Mouse (Mus musculus): Measurements from ENCODE around the gene Vmn1r228. TPM values are rescaled to one million over a fixed set of nuclear protein-coding genes. Genes with fewer than 3 reads are reported as not detected.

Gene Vmn1r228
- not detected in 2 replicates for polyA plus RNA-seq (2012; rRNA removed)

GRCm38 (mm10) chr17:20786057-20786456, at the start of gene Vmn1r228:
TSS of gene Vmn1r228 (minus strand) at chr17:20786157.

DNA sequence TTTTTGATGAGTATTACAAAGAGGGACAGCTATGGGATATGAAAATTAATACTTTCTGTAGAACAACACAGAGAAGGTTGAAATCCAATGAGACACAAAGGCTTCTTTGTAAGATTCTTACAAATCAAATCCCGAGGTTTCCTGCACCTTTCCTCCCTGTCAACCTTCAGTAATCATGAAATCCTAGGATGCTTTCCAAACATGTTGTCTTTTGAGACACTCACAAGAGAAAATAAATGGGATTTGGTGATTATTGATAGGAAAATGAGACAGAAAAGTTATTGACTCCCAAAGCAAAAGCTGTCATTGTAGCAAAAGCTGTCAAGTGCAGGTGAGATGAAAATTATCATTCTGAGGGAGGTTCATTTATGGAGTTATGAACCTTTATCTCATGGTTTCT, 25.3 kb upstream of the Vmn1r228 start, which contains the start of gene Vmn1r229:
Gene Vmn1r229 (plus strand): TSS at position 301 of the 400 bp plus-strand sequence.

GRCm38 (mm10) chr17:20729543-20729942, 56.4 kb downstream of the Vmn1r228 start, which contains the start of gene Vmn1r227:
TSS of gene Vmn1r227 (plus strand) at chr17:20729843.

Other genes with a start within 250 kb of the Vmn1r228 start
- gene Vmn2r109, start 221.4 kb downstream of the Vmn1r228 start, polyA plus RNA-seq (2012; rRNA removed), result not detected in 2 replicates
- gene Vmn2r110, start 189.7 kb downstream of the Vmn1r228 start, polyA plus RNA-seq (2012; rRNA removed), result not detected in 2 replicates
- not detected in 2 replicates for gene Fpr-rs3, start 161.3 kb downstream of the Vmn1r228 start, polyA plus RNA-seq (2012; rRNA removed)
- gene Vmn1r226, start 103.3 kb downstream of the Vmn1r228 start, polyA plus RNA-seq (2012; rRNA removed), result not detected in 2 replicates
- gene Vmn1r227, start 56.3 kb downstream of the Vmn1r228 start, polyA plus RNA-seq (2012; rRNA removed), result not detected in 2 replicates
- gene Vmn1r229, start 25.4 kb upstream of the Vmn1r228 start, polyA plus RNA-seq (2012; rRNA removed), result not detected in 2 replicates
- gene Vmn1r230, start 54.3 kb upstream of the Vmn1r228 start, polyA plus RNA-seq (2012; rRNA removed), result not detected in 2 replicates
- gene Vmn1r231, start 118.9 kb upstream of the Vmn1r228 start, polyA plus RNA-seq (2012; rRNA removed), result not detected in 2 replicates
- gene Vmn1r232, start 133.6 kb upstream of the Vmn1r228 start, polyA plus RNA-seq (2012; rRNA removed), result not detected in 2 replicates
- 189 and 212 TPM in 2 replicates for gene Ppp2r1a, start 159.2 kb upstream of the Vmn1r228 start, polyA plus RNA-seq (2012; rRNA removed)
- not detected in 2 replicates for gene Vmn1r233, start 210.3 kb upstream of the Vmn1r228 start, polyA plus RNA-seq (2012; rRNA removed)
- gene Zfp160, start 222.7 kb upstream of the Vmn1r228 start, polyA plus RNA-seq (2012; rRNA removed), result 1.1 and 2.2 TPM in 2 replicates